Mouse (Mus musculus): Measurements from ENCODE around the gene Stim2.

GRCm38 (mm10) chr5:54148091-54148795 lies 149.9 kb downstream of the Stim2 start:
- TF ChIP-seq CTCF (IDR thresholded peaks at IDR 0.05; ENCODE audit: control insufficient read depth, insufficient read depth, insufficient replicate concordance, low read depth, low read length) (no peak), POLR2A (IDR thresholded peaks at IDR 0.05; ENCODE audit: control insufficient read depth, low read depth, low read length) (no peak)

Data from testis, adult 2 months (tissue).